Mouse (Mus musculus) neural tube, embryonic 15.5 days (tissue): Measurements from ENCODE around the gene Cpm. TPM values are rescaled to one million over a fixed set of nuclear protein-coding genes. Genes with fewer than 3 reads are reported as not detected.
"Not testable (repeated sequence)": the region's sequence is repeated elsewhere in the genome, so short reads cannot be mapped to it uniquely, and the experiment has no call there.

Experiments used
- ATAC-seq: fragments of 200-750 bp; cut with Nextera tagmentation; 2 replicates; pipeline ENCODE4 v1.8.0; 2017; ENCODE audit warnings: mild to moderate bottlenecking, moderate TSS enrichment, moderate library complexity; ENCODE audit not compliant: low FRiP score
- H3K27ac ChIP-seq: fragments of 300-500 bp; sonication (generic); replicated peaks from 2 replicates; pipeline ENCODE4 v1.5.1; 2015; ENCODE audit warnings: mild to moderate bottlenecking, inconsistent platforms
- H3K27me3 ChIP-seq: fragments of 300-500 bp; sonication (generic); replicated peaks from 2 replicates; pipeline ENCODE4 v1.6.1; 2015; ENCODE audit warnings: inconsistent platforms
- H3K36me3 ChIP-seq: fragments of 300-500 bp; sonication (generic); 2 replicates; pipeline ENCODE4 v1.6.1; 2015; ENCODE audit warnings: inconsistent platforms
- H3K4me1 ChIP-seq: fragments of 300-500 bp; sonication (generic); 2 replicates; pipeline ENCODE4 v1.6.1; 2015; ENCODE audit warnings: inconsistent platforms
- H3K4me2 ChIP-seq: fragments of 300-500 bp; sonication (generic); 2 replicates; pipeline ENCODE4 v1.6.1; 2015; ENCODE audit warnings: inconsistent platforms, mild to moderate bottlenecking, moderate library complexity
- H3K4me3 ChIP-seq: fragments of 300-500 bp; sonication (generic); replicated peaks from 2 replicates; pipeline ENCODE4 v1.5.1; 2015; ENCODE audit warnings: mild to moderate bottlenecking, inconsistent platforms
- H3K9ac ChIP-seq: fragments of 300-500 bp; sonication (generic); replicated peaks from 2 replicates; pipeline ENCODE4 v1.6.1; 2015; ENCODE audit warnings: mild to moderate bottlenecking, inconsistent platforms
- H3K9me3 ChIP-seq: fragments of 300-500 bp; sonication (generic); replicated peaks from 2 replicates; pipeline ENCODE4 v1.6.1; 2016; ENCODE audit warnings: inconsistent platforms
- WGBS: fragments of 180-500 bp; shearing (Covaris S2); methylation state at CpG from one replicate; pipeline ENCODE4 v1.1.7; 2015; ENCODE audit warnings: mixed read lengths; 5-methylcytosine and 5-hydroxymethylcytosine counted together
- polyA plus RNA-seq: library from polyadenylated mRNA; unstranded; fragments of >200 nt; fragmentation: Nextera tagmentation; extraction: Ambion mirVana; gene quantifications from 2 replicates; pipeline ENCODE4 v1.2.1, GENCODE M21; 2015

Gene Cpm
- polyA plus RNA-seq, 1 experiment from 2014 or later: 4.1 TPM

DNA sequence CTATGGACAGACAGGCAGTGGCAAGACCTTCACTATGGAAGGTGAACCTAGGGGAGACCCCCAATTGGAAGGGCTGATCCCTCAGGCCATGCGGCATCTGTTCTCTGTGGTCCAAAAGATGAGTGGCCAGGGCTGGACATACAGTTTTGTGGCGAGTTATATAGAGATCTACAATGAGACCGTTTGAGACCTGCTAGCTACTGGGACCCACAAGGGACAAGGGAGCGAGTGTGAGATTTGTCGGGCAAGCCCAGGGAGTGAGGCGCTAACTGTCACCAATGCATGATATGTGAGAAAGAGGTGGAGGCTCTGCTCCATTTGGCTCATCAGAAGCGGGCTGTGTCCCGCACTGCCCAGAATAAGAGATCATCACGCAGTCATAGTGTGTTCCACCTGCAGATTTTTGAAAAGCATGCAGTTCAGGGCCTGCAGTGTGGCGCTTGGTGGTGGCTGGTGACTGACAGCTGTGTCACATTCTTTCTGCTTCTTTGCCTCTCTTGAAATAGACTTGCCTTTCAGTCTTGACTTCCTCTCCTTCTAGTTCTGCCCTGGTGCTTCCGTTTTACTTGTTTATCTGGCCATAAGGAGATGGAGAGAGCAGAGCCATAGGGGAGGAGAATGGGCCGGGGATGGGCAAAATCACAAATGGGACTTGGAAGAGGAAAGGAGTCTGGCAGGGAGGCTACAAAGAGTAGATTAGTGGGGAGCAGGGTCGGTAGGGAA, 33.7 kb upstream of the Cpm start:
- Histone ChIP-seq H3K27ac (no peak overlapping the region), H3K4me1 (no peaks in the 10 kb centered on the region), H3K36me3 (no peaks in the 10 kb centered on the region), H3K9me3 (no peaks in the 10 kb centered on the region), H3K4me3 (no peak overlapping the region), H3K4me2 (no peak overlapping the region), H3K9ac (no peak overlapping the region), H3K27me3 (no peaks in the 10 kb centered on the region)
- 83% methylated on average over 13 of the region's 13 CpGs for WGBS
- ATAC-seq: no peak

DNA sequence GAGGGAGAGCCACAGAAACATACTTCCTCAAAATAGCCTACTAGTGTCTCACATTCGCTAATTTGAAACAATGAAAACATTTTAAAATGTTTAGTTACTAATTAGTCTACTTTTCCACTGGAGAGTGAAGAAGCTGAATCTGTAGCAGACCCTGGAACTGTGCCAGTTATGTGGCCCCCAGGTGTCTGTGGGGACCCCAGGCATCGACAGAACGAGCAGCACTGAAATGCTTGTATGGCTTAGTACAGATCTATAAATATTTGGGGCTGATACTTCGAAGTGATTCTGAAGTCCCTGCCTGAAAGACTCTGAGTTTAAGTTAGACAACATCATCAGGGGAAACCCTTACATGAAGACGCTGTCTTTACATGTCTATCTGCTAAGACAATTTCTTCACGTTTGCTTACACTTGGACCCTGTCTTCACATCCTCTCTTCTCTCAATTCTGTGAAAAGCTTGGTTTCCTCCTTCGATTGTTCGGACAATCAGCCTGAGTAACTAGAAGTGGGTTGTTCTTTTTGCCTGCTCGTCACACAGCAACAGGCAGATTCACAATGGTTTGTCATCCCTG, 33.0 kb upstream of the Cpm start:
- WGBS: 83% methylated on average over 9 of the region's 9 CpGs
- H3K4me2 ChIP-seq: no peak overlapping the region
- no peak overlapping the region for H3K27ac ChIP-seq
- no peak overlapping the region for H3K9ac ChIP-seq
- H3K36me3 ChIP-seq: no peaks in the 10 kb centered on the region
- H3K9me3 ChIP-seq: no peaks in the 10 kb centered on the region
- H3K4me3 ChIP-seq: no peak overlapping the region
- ATAC-seq: no peak
- H3K4me1 ChIP-seq: no peaks in the 10 kb centered on the region
- H3K27me3 ChIP-seq: no peaks in the 10 kb centered on the region

DNA sequence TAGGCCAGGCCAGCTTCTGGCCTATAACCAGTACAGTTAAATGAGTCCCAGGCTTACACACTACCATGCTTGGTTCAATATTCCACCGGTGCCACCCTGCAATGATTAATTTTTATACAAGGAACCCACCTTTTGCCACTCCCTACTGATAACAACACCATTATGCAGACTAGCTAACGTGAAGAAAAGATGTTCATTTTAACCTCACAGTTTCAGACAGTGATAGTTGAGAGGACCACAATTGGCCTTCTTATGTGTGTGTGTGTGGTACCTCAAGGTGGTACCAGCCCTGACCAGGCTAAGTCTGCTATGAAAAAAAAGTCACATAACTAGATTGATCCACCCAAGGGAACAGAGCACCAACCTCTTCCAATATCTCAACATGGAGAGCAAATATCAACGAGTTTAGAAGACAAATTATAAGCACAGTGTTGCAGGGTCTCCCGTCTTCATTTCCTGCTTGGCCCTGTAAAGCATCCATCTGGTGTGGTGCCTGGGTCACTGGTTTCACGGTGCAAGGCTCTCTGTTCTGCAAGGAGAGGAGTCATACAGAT, 32.5 kb upstream of the Cpm start:
- Histone ChIP-seq H3K27me3 (no peaks in the 10 kb centered on the region), H3K9me3 (no peaks in the 10 kb centered on the region), H3K4me1 (no peaks in the 10 kb centered on the region), H3K27ac (no peak overlapping the region), H3K9ac (no peak overlapping the region), H3K36me3 (no peaks in the 10 kb centered on the region), H3K4me3 (no peak overlapping the region), H3K4me2 (no peak overlapping the region)
- WGBS: 83% methylated on average over 5 of the region's 5 CpGs
- ATAC-seq: no peak

DNA sequence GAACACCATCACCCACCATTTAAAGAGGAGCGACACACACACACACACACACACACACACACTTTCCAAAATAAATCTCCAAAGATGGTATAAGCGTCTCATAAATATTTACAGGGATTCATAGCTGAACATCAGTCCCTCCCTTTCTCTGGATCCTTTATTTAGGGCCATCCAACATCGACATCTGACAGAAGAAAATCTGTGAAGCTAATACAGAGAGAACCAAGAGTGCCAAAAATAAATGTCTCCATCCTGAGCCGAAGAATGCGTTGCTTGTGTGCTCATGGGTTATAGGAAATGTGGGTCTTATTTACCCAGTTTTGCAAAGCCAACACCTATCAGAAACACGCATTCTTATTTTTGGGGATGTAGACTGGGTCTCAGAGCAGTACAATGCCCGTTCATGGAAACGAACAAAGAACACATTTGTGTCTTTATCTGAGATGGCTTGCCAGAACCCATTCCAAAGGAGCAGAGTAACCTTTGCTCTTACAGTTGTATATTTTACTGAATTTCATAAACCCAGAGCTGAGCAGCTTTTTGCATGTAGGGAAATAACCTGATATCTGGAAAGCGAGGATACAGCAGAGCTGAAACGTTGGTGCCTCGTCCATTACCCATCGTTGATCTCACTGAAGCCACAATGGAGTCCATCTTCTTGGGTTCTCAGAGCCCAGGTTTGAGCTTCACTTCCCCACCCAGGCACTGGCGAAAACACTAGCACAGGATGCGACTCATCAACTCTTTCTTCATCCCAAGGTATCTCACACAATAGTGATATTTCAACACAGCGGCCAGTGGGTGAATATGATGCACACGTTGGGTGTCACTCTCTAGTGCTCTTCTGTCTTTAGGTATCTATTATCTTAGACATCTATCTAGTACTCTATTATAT, 31.7 kb upstream of the Cpm start:
- 92% methylated on average over 16 of the region's 16 CpGs for WGBS
- not testable (repeated sequence) for H3K4me2 ChIP-seq, ATAC-seq, H3K27ac ChIP-seq, H3K9ac ChIP-seq, H3K36me3 ChIP-seq, H3K27me3 ChIP-seq, H3K4me1 ChIP-seq, H3K9me3 ChIP-seq, H3K4me3 ChIP-seq

DNA sequence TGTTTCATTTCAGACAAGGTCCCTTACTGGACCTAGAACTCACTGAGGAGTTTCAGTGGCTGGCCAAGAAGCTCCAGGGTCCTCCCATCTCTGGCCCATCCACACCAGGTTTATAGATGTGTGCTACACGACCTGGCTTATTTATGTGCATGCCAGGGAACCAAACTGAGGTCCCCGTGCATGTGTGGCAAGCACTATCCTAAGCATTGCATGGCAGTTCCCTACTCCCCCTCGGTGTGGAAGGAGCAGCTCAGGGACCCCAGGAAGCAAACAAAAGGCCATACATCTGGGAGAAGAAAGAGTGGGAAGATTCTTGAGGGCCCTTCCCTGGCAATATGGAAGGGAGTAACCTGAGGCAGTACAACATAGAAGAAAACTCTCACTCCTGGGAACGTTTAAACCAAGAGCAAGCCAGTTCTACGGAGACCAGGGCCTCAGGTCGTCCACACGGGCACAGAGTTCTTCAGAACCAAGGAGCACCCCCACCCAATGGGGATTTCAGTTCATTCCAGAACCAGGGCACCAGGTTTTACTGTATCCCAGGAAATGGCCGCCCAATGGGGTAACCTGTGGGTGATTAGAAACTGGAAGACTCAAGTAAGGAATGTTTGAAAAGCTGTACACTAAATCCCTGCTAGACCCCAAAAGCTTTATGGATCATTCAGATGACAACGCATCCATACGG, 30.9 kb upstream of the Cpm start:
- H3K9ac ChIP-seq: no peak overlapping the region
- no peaks in the 10 kb centered on the region for H3K27me3 ChIP-seq
- ATAC-seq: no peak
- no peak overlapping the region for H3K4me2 ChIP-seq
- H3K27ac ChIP-seq: no peak overlapping the region
- no peak overlapping the region for H3K4me3 ChIP-seq
- 90% methylated on average over 10 of the region's 10 CpGs for WGBS
- H3K36me3 ChIP-seq: no peaks in the 10 kb centered on the region
- 0 out of 2 replicates have a peak, but pooled peaks cover under 1% of the 10 kb centered on the region for H3K4me1 ChIP-seq
- no peaks in the 10 kb centered on the region for H3K9me3 ChIP-seq

DNA sequence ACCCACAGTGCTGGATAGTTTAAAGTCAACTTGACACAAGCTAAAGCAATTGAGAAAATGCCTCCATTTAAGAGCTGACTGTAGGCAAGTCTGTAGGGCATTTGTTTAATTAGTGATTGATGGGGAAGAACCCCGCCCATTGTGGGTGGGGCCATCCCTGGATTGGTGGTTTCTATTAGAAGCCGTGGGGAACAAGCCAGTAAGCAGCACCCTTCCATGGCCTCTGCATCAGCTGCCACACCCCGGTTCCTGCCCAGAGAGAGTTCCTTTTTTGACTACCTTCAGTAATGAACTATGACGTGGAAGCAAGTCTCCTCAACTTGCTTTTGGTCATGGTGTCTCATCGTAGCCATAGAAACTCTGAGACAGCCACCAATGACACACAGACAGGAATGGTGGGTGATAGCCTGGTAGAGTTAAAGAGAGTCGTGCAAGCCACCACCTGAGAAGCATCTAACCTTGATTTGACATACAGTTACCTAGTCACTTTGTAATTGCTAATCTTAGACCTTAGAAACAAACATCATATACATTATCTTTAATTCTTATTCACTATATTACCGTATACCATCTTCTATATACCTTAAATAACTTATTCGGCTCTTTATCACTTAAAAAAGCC, 30.2 kb upstream of the Cpm start:
- not testable (repeated sequence) for H3K4me1 ChIP-seq, H3K9me3 ChIP-seq, H3K4me2 ChIP-seq, H3K4me3 ChIP-seq, H3K9ac ChIP-seq, ATAC-seq, H3K27me3 ChIP-seq, H3K36me3 ChIP-seq, H3K27ac ChIP-seq
- 93% methylated on average over 8 of the region's 8 CpGs for WGBS

DNA sequence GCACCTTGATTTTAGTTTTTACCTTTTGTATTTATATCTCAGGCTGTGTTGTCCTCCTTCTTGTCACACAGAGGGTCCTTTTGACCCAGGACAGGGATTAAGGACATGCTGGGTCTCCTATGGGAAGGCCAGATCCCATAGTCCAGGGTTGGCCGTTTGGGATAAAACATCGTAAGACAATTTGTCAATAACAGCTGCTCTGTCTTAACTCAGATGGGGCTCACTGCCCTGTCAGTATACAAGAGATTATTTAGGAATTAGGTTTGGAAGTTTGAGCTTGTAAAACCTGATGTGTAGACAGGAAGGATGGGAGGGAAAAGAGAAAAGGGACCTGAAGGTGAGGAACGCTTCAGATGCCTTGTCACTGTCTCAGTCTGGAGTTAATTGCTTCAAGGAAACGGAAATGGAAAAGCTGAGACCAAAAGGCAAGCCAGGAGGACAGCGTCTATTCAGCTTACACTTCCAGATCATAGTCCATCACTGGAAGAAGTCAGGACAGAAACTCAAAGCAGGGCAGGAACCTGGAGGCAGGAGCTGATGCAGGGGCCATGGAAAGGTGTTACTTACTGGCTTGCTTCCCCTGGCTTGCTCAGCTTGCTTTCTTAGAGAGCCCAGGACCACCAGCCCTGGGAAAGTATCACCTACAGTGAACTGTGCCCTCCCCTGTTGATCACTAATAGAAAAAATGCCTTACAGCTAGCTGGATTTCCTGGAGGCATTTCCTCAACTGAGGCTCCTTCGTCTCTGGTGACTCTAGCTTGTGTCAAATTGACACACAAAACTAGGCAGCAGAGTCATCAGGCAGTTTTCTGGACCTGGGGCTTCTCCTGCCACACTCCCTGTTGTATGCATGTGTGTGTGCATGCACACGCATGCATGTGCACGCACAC, 27.9 kb upstream of the Cpm start:
- 80% methylated on average over 8 of the region's 8 CpGs for WGBS
- Histone ChIP-seq H3K9ac (no peak overlapping the region), H3K27me3 (no peaks in the 10 kb centered on the region), H3K4me1 (0 out of 2 replicates have a peak, but pooled peaks cover 9% of the 10 kb centered on the region), H3K4me2 (no peak overlapping the region), H3K4me3 (no peak overlapping the region), H3K36me3 (no peaks in the 10 kb centered on the region), H3K9me3 (no peaks in the 10 kb centered on the region), H3K27ac (no peak overlapping the region)
- no peak for ATAC-seq

DNA sequence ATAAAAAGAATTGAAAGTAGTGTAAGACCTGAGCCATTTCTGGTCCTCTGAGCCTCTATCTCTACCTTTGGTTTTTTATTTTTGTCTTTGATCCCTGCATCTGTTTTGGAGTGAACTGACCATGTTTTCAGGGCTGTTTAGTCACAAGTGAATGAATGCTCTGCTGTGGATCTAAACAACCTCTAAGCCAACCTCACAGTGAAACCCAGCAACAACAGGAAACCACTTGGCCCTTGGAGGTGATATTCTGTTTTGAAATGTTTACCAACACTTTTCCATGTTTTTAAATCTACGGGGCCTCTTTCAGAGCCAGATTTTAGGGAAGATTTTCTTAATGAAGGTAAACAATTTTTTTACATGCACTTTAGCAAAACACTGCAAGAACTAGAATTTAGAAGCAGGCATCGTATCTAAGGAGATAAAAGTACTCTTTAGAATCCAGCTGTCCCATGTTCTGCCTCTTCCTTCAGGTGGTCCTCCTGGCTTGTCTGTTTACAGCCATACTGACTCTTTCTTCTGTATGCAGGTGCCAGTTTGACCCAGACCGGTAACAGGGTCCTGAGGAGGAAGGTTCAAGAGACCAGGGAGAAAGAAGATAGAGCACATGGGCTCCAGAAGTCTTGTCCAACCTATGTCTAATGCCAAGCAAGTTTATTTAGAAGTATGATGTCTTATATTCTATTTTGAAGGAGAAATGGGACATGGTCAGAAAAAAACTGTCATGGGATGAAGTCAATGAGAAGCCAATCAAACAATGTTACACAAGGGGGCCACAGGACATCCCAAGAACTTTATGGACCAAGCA, 26.8 kb upstream of the Cpm start:
- Histone ChIP-seq H3K9me3 (no peaks in the 10 kb centered on the region), H3K4me1 (0 out of 2 replicates have a peak, but pooled peaks cover 9% of the 10 kb centered on the region), H3K4me3 (no peak overlapping the region), H3K27me3 (no peaks in the 10 kb centered on the region), H3K27ac (no peak overlapping the region), H3K36me3 (no peaks in the 10 kb centered on the region), H3K4me2 (no peak overlapping the region), H3K9ac (no peak overlapping the region)
- WGBS: 95% methylated on average over 3 of the region's 3 CpGs
- ATAC-seq: no peak

DNA sequence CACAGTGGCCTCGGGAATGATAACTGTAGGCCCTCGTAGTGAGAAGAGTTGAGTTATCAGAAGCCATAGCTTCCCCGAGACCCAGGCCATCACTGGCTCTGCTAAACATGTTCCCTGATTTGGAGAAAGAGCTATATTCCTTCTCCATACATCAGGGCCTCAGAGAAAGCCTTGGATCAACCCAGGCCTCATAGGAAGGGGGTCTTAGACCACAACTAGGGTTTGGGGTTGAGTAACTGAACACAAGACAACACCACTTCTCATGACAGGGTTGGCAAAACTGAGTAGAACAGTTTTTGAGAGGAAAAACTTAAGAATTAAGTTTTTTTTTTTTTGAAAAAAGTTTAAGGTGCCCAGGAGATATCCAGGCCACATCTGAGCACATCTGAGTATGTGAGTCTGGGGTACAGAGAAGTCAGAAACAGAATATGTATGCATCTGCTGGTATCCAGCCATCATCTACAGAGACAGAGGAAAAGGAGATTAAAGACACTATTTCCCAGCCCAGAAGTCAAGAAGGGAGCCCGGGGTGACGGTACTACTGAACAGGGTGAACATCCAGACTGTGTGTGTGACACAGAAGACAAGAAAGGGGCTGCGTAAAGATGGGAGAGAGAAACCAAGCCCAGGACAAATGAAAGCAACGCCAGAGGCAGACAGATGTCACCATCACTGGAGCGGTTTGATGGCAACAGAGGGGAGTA, 26.0 kb upstream of the Cpm start:
- Histone ChIP-seq H3K27ac (0 out of 2 replicates have a peak overlapping the region, but pooled peaks have one; percentile 15), H3K4me1 (0 out of 2 replicates have a peak, but pooled peaks cover 9% of the 10 kb centered on the region), H3K4me2 (no peak overlapping the region), H3K4me3 (no peak overlapping the region), H3K27me3 (no peaks in the 10 kb centered on the region), H3K9me3 (no peaks in the 10 kb centered on the region), H3K36me3 (no peaks in the 10 kb centered on the region), H3K9ac (no peak overlapping the region)
- no peak for ATAC-seq
- WGBS: 75% methylated on average over 8 of the region's 8 CpGs
